Mouse (Mus musculus) liver, postnatal 0 days (tissue): ENCODE results near the gene Gm36079.
"Not testable (repeated sequence)": the region's sequence is repeated elsewhere in the genome, so short reads cannot be mapped to it uniquely, and the experiment has no call there.

Experiments used
- CTCF ChIP-seq: sonication (generic); IDR thresholded peaks from 2 replicates; pipeline ENCODE4 v1.5.1; 2016; ENCODE audit warnings: antibody characterized with exemption, low read depth
- EP300 ChIP-seq: IDR thresholded peaks from 2 replicates; pipeline ENCODE4 v1.6.1; 2016; ENCODE audit warnings: antibody characterized with exemption, low read depth, mild to moderate bottlenecking

DNA sequence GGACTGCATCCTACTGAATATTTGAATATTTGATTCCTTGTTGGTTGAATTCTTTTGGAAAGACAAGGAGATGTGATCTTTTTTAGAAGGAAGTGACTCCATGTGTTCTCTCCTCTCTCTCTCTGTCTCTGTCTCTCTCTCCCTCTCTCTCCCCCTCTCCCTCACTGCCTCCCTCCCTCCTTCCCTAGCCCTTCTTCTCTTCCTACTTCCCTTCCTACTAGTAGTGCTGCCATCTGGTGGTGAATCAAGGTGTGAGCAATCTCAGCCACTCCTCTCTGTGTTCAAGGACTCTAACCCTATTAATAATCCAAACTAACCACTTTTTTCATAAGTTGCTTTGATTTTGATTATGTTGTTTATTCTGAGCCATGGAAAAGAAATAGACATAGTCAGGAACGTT is 5.3 kb downstream of the Gm36079 start:
- peak; percentile 47 for TF ChIP-seq CTCF
- TF ChIP-seq EP300 = not testable (repeated sequence)
